9 mouse cellular contexts compared by ENCODE assay signal in genomic region chr8:84363428-84364134, GRCm38 (mm10). TPM values are rescaled to one million over a fixed set of nuclear protein-coding genes. Genes with fewer than 3 reads are reported as not detected.
DNase-seq lines count a peak whose midpoint lies in the region; ATAC-seq and TF ChIP-seq lines count a peak whose summit lies in the region.
"Had no signal": no experiment of that assay in that cellular context is flagged by ENCODE, and none has a peak within 500 bp of the region (broad histone marks: within the 10 kb centered on the region; RNA-seq: fewer than 3 reads in every experiment).

No protein-coding gene starts in this region.

- H3K4me2 ChIP-seq in intestine, postnatal 0 days (replicated peaks; ENCODE audit: low read depth), result no peak overlapping the region
- H3K4me2 ChIP-seq in intestine, embryonic 15.5 days (replicated peaks), result no peak overlapping the region
- no peak overlapping the region for H3K4me2 ChIP-seq in neural tube, embryonic 14.5 days (ENCODE audit: low read depth, low read length)
- H3K4me2 ChIP-seq: embryonic facial prominence, embryonic 13.5 days had no signal

- H3K9me3 ChIP-seq in intestine, postnatal 0 days (ENCODE audit: control insufficient read depth), result no peaks in the 10 kb centered on the region
- no peaks in the 10 kb centered on the region for H3K9me3 ChIP-seq in intestine, embryonic 15.5 days
- H3K9me3 ChIP-seq in neural tube, embryonic 14.5 days (ENCODE audit: control insufficient read depth, low read length), result no peaks in the 10 kb centered on the region
- H3K9me3 ChIP-seq: embryonic facial prominence, embryonic 13.5 days had no signal

- no peaks in the 10 kb centered on the region for H3K27me3 ChIP-seq in intestine, postnatal 0 days (replicated peaks; ENCODE audit: control insufficient read depth, insufficient read depth, low read length)
- H3K27me3 ChIP-seq in intestine, embryonic 15.5 days (replicated peaks), result peaks cover 3% of the 10 kb centered on the region
- no peaks in the 10 kb centered on the region for H3K27me3 ChIP-seq in liver, adult 2 months (ENCODE audit: control insufficient read depth, insufficient read depth, low read length)
- no peaks in the 10 kb centered on the region for H3K27me3 ChIP-seq in neural tube, embryonic 14.5 days (ENCODE audit: control insufficient read depth, insufficient read depth, low read length)

- no peak for ATAC-seq in intestine, postnatal 0 days
- ATAC-seq in intestine, embryonic 15.5 days, result no peak
- peak; percentile 90 for ATAC-seq in frontal cortex, adult (ENCODE audit: low TSS enrichment)
- ATAC-seq in neural tube, embryonic 14.5 days (ENCODE audit: low read depth), result peak; percentile 75; the same call in 1 of the 2 replicates

- H3K79me2 ChIP-seq in liver, adult 2 months (ENCODE audit: control insufficient read depth, insufficient read depth, low read length), result no peaks in the 10 kb centered on the region

- H3K4me3 ChIP-seq in intestine, postnatal 0 days (ENCODE audit: low read depth, low read length), result no peak overlapping the region
- H3K4me3 ChIP-seq in intestine, embryonic 15.5 days (replicated peaks), result no peak overlapping the region
- no peak overlapping the region for H3K4me3 ChIP-seq in liver, adult 2 months (ENCODE audit: insufficient read depth, low read depth, low read length)
- no peak overlapping the region for H3K4me3 ChIP-seq in neural tube, embryonic 14.5 days (ENCODE audit: low read depth, low read length)
- H3K4me3 ChIP-seq: embryonic facial prominence, embryonic 13.5 days had no signal

- WGBS in intestine, postnatal 0 days, result 23% methylated on average over 23 of the region's 23 CpGs
- WGBS in intestine, embryonic 15.5 days, result 15% methylated on average over 23 of the region's 23 CpGs
- WGBS in liver, adult 2 months, result 18% methylated on average over 23 of the region's 23 CpGs
- WGBS in neural tube, embryonic 14.5 days, result 15% methylated on average over 23 of the region's 23 CpGs

- no peaks in the 10 kb centered on the region for H3K4me1 ChIP-seq in intestine, postnatal 0 days (replicated peaks; ENCODE audit: control insufficient read depth, insufficient read depth, low read length)
- no peaks in the 10 kb centered on the region for H3K4me1 ChIP-seq in intestine, embryonic 15.5 days (replicated peaks)
- no peaks in the 10 kb centered on the region for H3K4me1 ChIP-seq in liver, adult 2 months (ENCODE audit: control insufficient read depth, insufficient read depth, low read length)
- no peaks in the 10 kb centered on the region for H3K4me1 ChIP-seq in neural tube, embryonic 14.5 days (ENCODE audit: control insufficient read depth, insufficient read depth, low read length)
- H3K4me1 ChIP-seq: embryonic facial prominence, embryonic 13.5 days had no signal

- H3K36me3 ChIP-seq in intestine, postnatal 0 days (ENCODE audit: control insufficient read depth, insufficient read depth), result no peaks in the 10 kb centered on the region
- H3K36me3 ChIP-seq in intestine, embryonic 15.5 days, result no peaks in the 10 kb centered on the region
- no peaks in the 10 kb centered on the region for H3K36me3 ChIP-seq in liver, adult 2 months (ENCODE audit: control insufficient read depth, insufficient read depth, low read length)
- H3K36me3 ChIP-seq in neural tube, embryonic 14.5 days (ENCODE audit: control insufficient read depth, insufficient read depth, low read length), result no peaks in the 10 kb centered on the region
- H3K36me3 ChIP-seq: embryonic facial prominence, embryonic 13.5 days had no signal

- peak; percentile 97 for TF ChIP-seq CTCF in intestine, postnatal 0 days (IDR thresholded peaks at IDR 0.05; ENCODE audit: low read depth)
- TF ChIP-seq CTCF in liver, adult 2 months (IDR thresholded peaks at IDR 0.05; ENCODE audit: low read depth, low read length), result peak; percentile 97

- H3K9ac ChIP-seq in intestine, postnatal 0 days (ENCODE audit: low read depth, low read length), result no peak overlapping the region
- H3K9ac ChIP-seq in intestine, embryonic 15.5 days, result no peak overlapping the region
- no peak overlapping the region for H3K9ac ChIP-seq in liver, adult 2 months (ENCODE audit: low read depth, low read length)
- no peak overlapping the region for H3K9ac ChIP-seq in neural tube, embryonic 14.5 days (replicated peaks; ENCODE audit: low read depth, low read length)

- no peak overlapping the region for H3K27ac ChIP-seq in intestine, postnatal 0 days (ENCODE audit: low read depth, low read length)
- no peak overlapping the region for H3K27ac ChIP-seq in intestine, embryonic 15.5 days
- no peak overlapping the region for H3K27ac ChIP-seq in liver, adult 2 months (replicated peaks; ENCODE audit: insufficient read depth, low read depth, low read length)
- H3K27ac ChIP-seq in neural tube, embryonic 14.5 days (ENCODE audit: low read depth, low read length), result no peak overlapping the region
- H3K27ac ChIP-seq: embryonic facial prominence, embryonic 13.5 days had no signal

- peak; percentile 83 for DNase-seq in cerebellum, adult 11-12 months
- DNase-seq in kidney, adult 8-10 months, result peak; percentile 31 to 67
- peak; percentile 14 for DNase-seq in liver, adult 2 months (ENCODE audit: extremely low read depth, low read depth, low spot score)
- peak; percentile 93 for DNase-seq in testis, postnatal 10 days (ENCODE audit: low spot score)

- TF ChIP-seq POLR2A in liver, adult 2 months (IDR thresholded peaks at IDR 0.05; ENCODE audit: extremely low read depth, insufficient read depth, low read length), result no peak

RNA-seq across cellular contexts. Expression of gene Cacna1a, which starts 24.7 kb away (rescaled TPM):
- 2.4 and 2.8 TPM in 2 replicates for polyA plus RNA-seq in intestine, postnatal 0 days (2015; fragmentation: Nextera tagmentation; extraction: Ambion mirVana)
- 3.3 and 4.5 TPM in 2 replicates for polyA plus RNA-seq in intestine, embryonic 15.5 days (2015; fragmentation: Nextera tagmentation; extraction: Ambion mirVana)
- total RNA-seq in liver, adult 2 months (2014; rRNA removed), result 0.20 and 0.28 TPM in 2 replicates
- polyA plus RNA-seq in liver, adult 2 months (2012; rRNA removed), result 2.1 and 3.2 TPM in 2 replicates
- 20.1 and 29.8 TPM in 2 replicates for polyA plus RNA-seq in neural tube, embryonic 14.5 days (2014; fragmentation: Nextera tagmentation; extraction: Ambion mirVana)

Comparison
In these comparisons a context has a peak if more than half of its experiments do, and no peak if none do; other contexts are left out.
1. ATAC-seq: peak in frontal cortex, adult (single experiment) and neural tube, embryonic 14.5 days (single experiment); none in intestine, postnatal 0 days (single experiment) and intestine, embryonic 15.5 days (single experiment).
2. DNase-seq: peak in every context shown above with its lines; median percentile 93 in testis, postnatal 10 days; 83 in cerebellum, adult 11-12 months; 49 in kidney, adult 8-10 months; 14 in liver, adult 2 months.